Mouse (Mus musculus) forebrain, postnatal 0 days (tissue): ENCODE data around the gene Cep131. TPM values are rescaled to one million over a fixed set of nuclear protein-coding genes. Genes with fewer than 3 reads are reported as not detected.

ENCODE experiments used
- ATAC-seq: fragments of 200-750 bp; cut with Nextera tagmentation; 2 replicates; pipeline ENCODE4 v1.8.0; 2017; ENCODE audit warnings: mild to moderate bottlenecking, moderate library complexity
- DNase-seq: peaks from one replicate; pipeline ENCODE4 v3.0.0-alpha.2; 2015
- H3K27ac ChIP-seq: fragments of 300-500 bp; sonication (generic); 2 replicates; pipeline ENCODE4 v1.5.1; 2014; ENCODE audit warnings: low read depth, mild to moderate bottlenecking, antibody characterized with exemption, low read length, moderate library complexity, mixed read lengths
- H3K27me3 ChIP-seq: fragments of 300-500 bp; sonication (generic); 2 replicates; pipeline ENCODE4 v1.6.1; 2014; ENCODE audit warnings: mild to moderate bottlenecking, low read length, mixed read lengths; ENCODE audit not compliant: insufficient read depth
- H3K36me3 ChIP-seq: fragments of 300-500 bp; sonication (generic); 2 replicates; pipeline ENCODE4 v1.6.1; 2014; ENCODE audit warnings: mild to moderate bottlenecking, moderate library complexity; ENCODE audit not compliant: insufficient read depth
- H3K4me1 ChIP-seq: fragments of 300-500 bp; sonication (generic); 2 replicates; pipeline ENCODE4 v1.6.1; 2014; ENCODE audit warnings: antibody characterized with exemption; ENCODE audit not compliant: insufficient read depth
- H3K4me2 ChIP-seq: fragments of 300-500 bp; sonication (generic); 2 replicates; pipeline ENCODE4 v1.6.1; 2014; ENCODE audit warnings: low read depth, mild to moderate bottlenecking, moderate library complexity
- H3K4me3 ChIP-seq: fragments of 300-500 bp; sonication (generic); 2 replicates; pipeline ENCODE4 v1.5.1; 2014; ENCODE audit warnings: low read depth, low read length, mixed read lengths
- H3K9ac ChIP-seq: fragments of 300-500 bp; sonication (generic); 2 replicates; pipeline ENCODE4 v1.6.1; 2014; ENCODE audit warnings: mild to moderate bottlenecking
- H3K9me3 ChIP-seq: fragments of 300-500 bp; sonication (generic); 2 replicates; pipeline ENCODE4 v1.6.1; 2016; ENCODE audit warnings: low read length
- CTCF ChIP-seq: sonication (generic); IDR thresholded peaks from 2 replicates; pipeline ENCODE4 v1.5.1; 2016; ENCODE audit warnings: antibody characterized with exemption, control low read depth, low read depth
- WGBS: fragments of 180-500 bp; shearing (Covaris S2); extraction: QIAGEN DNeasy Blood & Tissue Kit; methylation state at CpG from one replicate; pipeline ENCODE4 v1.1.7; 2014; 5-methylcytosine and 5-hydroxymethylcytosine counted together
- polyA plus RNA-seq: library from polyadenylated mRNA; unstranded; fragments of >200 nt; fragmentation: Nextera tagmentation; extraction: Ambion mirVana; gene quantifications from 2 replicates; pipeline ENCODE4 v1.2.1, GENCODE M21; 2015
- total RNA-seq: library from RNA; depleted of rRNA; stranded (reverse); fragments of >200 nt; gene quantifications from 2 replicates; pipeline ENCODE4 v1.2.3, GENCODE M21; 2014

Gene Cep131
- total and polyA plus RNA-seq, 2 experiments from 2014 or later = 18.3 to 22.0 TPM

DNA sequence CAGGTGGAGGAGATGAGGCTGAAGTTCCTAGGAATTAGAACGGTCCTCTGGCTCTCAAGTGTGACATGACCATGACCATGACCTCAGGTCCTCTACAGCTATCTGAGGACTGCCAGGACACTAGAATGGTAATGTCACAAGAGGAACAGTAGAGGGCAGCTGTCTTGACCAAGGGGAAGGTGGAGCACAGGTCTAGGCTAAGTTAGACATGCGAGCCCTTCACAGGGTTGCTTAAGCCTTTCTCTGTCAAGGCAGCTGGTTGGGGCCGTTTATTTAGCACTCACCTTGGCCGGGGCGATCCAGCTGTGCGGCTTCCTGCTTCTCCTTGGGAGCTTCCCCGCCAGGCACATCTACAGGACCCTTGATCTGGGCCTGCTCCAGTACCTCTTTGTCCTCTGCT, 23.9 kb upstream of the Cep131 start:
- DNase-seq = no peak
- WGBS = 73% methylated on average over 7 of the region's 7 CpGs
- Histone ChIP-seq H3K4me2 (no peak overlapping the region), H3K27ac (no peak overlapping the region), H3K27me3 (no peaks in the 10 kb centered on the region), H3K36me3 (peaks cover 40% of the 10 kb centered on the region), H3K9ac (no peak overlapping the region), H3K4me1 (no peaks in the 10 kb centered on the region), H3K9me3 (no peaks in the 10 kb centered on the region), H3K4me3 (no peak overlapping the region)
- no peak for ATAC-seq
- TF ChIP-seq CTCF = peak; percentile 9; the same call in 1 of the 2 replicates

DNA sequence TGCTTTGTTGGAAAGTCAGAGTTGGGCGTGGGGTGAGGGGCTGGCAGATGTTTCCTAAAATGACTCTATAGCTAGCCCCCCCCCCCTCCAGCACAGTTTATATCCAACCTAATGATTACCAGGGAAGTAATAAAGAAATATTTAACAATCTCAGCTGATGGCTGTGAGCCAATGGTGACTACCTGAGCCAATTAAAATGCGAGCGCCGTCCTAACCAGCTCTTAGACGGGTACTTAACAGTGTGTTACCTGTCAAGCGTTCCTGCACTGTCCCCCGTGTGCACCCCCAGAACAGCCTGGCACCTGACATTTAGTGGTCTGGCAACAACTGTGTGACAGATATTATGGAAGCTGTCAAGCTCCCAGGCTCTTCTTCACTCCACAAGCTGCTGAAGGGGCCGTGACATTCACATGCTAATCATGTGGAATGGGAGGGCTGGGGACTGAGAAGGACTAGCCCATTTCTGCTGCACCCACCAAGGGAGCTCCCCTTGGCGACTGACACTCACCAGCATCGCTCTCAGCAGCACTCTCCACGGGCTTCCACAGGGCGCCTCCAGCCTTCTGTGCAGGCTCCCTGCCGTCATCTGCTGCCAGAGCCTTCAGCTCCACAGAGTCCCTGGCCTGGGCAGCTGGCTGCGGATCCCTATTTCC, 23.1 kb upstream of the Cep131 start:
- ATAC-seq (no peak), DNase-seq (no peak)
- H3K27me3 ChIP-seq = no peaks in the 10 kb centered on the region
- H3K36me3 ChIP-seq = peaks cover 48% of the 10 kb centered on the region
- H3K9me3 ChIP-seq = no peaks in the 10 kb centered on the region
- no peak overlapping the region for H3K9ac ChIP-seq
- no peaks in the 10 kb centered on the region for H3K4me1 ChIP-seq
- no peak overlapping the region for H3K4me2 ChIP-seq
- no peak overlapping the region for H3K4me3 ChIP-seq
- no peak overlapping the region for H3K27ac ChIP-seq
- 62% methylated on average over 14 of the region's 14 CpGs for WGBS
- no peak for TF ChIP-seq CTCF

- no peaks in the 10 kb centered on the region for H3K9me3 ChIP-seq
- no peak overlapping the region for H3K4me2 ChIP-seq
- DNase-seq (no peak), ATAC-seq (no peak)
- no peak overlapping the region for H3K4me3 ChIP-seq
- no peak overlapping the region for H3K27ac ChIP-seq
- peaks cover 58% of the 10 kb centered on the region for H3K36me3 ChIP-seq
- no peak for TF ChIP-seq CTCF
- no peaks in the 10 kb centered on the region for H3K4me1 ChIP-seq
- H3K9ac ChIP-seq = no peak overlapping the region
- WGBS = 85% methylated on average over 9 of the region's 9 CpGs
- H3K27me3 ChIP-seq = no peaks in the 10 kb centered on the region
These were observed 21.2 kb upstream of the Cep131 start for GRCm38 (mm10) chr11:120107796-120108195.

GRCm38 (mm10) chr11:120107026-120107425, 20.4 kb upstream of the Cep131 start:
- H3K27ac ChIP-seq = no peak overlapping the region
- 74% methylated on average over 2 of the region's 2 CpGs for WGBS
- ATAC-seq = no peak
- TF ChIP-seq CTCF = no peak
- no peak overlapping the region for H3K9ac ChIP-seq
- H3K4me2 ChIP-seq = no peak overlapping the region
- H3K27me3 ChIP-seq = no peaks in the 10 kb centered on the region
- H3K4me3 ChIP-seq = no peak overlapping the region
- no peak for DNase-seq
- H3K4me1 ChIP-seq = no peaks in the 10 kb centered on the region
- H3K36me3 ChIP-seq = peaks cover 57% of the 10 kb centered on the region
- no peaks in the 10 kb centered on the region for H3K9me3 ChIP-seq

DNA sequence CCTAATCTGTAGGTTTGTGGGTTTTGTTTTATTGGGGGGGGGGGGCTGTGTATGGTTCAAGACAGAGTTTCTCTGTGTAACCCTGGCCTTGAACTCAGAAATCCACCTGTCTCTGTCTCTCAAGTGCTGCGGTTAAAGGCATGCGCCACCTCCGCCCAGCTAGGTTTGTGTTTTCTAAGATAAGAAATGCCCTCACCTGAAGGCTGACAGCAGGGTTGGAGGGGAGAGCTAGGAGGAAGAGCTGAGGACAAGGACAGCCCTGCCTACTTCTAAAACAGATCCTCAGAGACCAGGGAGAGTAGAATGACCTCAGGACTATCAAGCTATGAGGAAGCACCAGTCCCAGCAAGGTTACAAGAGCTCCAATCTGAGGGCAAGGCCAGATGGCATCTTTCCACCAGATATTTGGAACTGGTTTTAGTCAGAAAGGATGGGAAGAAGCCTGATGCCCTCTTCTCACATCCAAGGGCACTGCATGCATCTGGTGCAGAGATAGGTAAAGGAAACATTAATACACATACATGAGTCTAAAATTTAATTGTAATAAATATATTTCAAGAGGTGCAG, 16.9 kb upstream of the Cep131 start:
- WGBS = 92% methylated on average over 3 of the region's 3 CpGs
- Histone ChIP-seq H3K9ac (no peak overlapping the region), H3K36me3 (peaks cover 39% of the 10 kb centered on the region), H3K4me2 (no peak overlapping the region), H3K4me3 (no peak overlapping the region), H3K4me1 (0 out of 2 replicates have a peak, but pooled peaks cover 2% of the 10 kb centered on the region), H3K27me3 (no peaks in the 10 kb centered on the region), H3K27ac (no peak overlapping the region), H3K9me3 (no peaks in the 10 kb centered on the region)
- ATAC-seq = no peak
- no peak for DNase-seq
- TF ChIP-seq CTCF = no peak

DNA sequence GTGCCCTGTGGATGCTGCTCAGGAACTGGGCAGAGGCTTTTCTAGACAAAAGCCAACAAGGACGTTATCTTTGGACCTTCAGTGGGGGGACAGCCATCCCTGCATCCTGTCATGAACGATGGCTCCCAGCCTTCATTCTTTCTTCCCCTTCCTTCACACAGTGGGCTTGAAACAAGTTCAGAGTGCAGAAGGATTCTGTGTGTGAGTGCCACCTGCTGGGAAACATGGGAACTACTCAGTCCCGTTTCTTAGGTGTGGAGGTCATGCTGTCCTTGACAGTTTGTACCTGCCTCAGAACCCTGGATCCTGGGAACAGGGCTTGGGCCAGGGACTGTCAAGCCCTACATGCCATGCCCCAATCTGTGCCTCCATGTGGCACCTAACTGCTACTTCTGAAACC, 14.4 kb upstream of the Cep131 start:
- Histone ChIP-seq H3K4me2 (no peak overlapping the region), H3K27ac (0 out of 2 replicates have a peak overlapping the region, but pooled peaks have one; percentile 21), H3K4me1 (peaks cover 9% of the 10 kb centered on the region; the same call in 1 of the 2 replicates), H3K36me3 (peaks cover 25% of the 10 kb centered on the region), H3K27me3 (no peaks in the 10 kb centered on the region), H3K9me3 (no peaks in the 10 kb centered on the region), H3K9ac (no peak overlapping the region), H3K4me3 (no peak overlapping the region)
- DNase-seq = peak; percentile 80
- TF ChIP-seq CTCF = peak; percentile 86
- ATAC-seq = no peak
- whole genome bisulfite sequencing = 2% methylated on average over 3 of the region's 3 CpGs
